Mouse (Mus musculus) intestine, postnatal 0 days (tissue): Measurements from ENCODE around the gene Ddit4. TPM values are rescaled to one million over a fixed set of nuclear protein-coding genes. Genes with fewer than 3 reads are reported as not detected.
"Not testable (repeated sequence)": the region's sequence is repeated elsewhere in the genome, so short reads cannot be mapped to it uniquely, and the experiment has no call there.

Experiments used
- ATAC-seq: fragments of 200-750 bp; cut with Nextera tagmentation; 2 replicates; pipeline ENCODE4 v1.8.0; 2017; ENCODE audit warnings: mild to moderate bottlenecking, moderate TSS enrichment, moderate library complexity
- H3K27ac ChIP-seq: fragments of 300-500 bp; sonication (generic); 2 replicates; pipeline ENCODE4 v1.5.1; 2014; ENCODE audit warnings: mild to moderate bottlenecking, low read depth, low read length, moderate library complexity
- H3K27me3 ChIP-seq: fragments of 300-500 bp; sonication (generic); replicated peaks from 2 replicates; pipeline ENCODE4 v1.6.1; 2014; ENCODE audit warnings: low read length, mixed read lengths; ENCODE audit not compliant: control insufficient read depth, insufficient read depth
- H3K36me3 ChIP-seq: fragments of 300-500 bp; sonication (generic); 2 replicates; pipeline ENCODE4 v1.6.1; 2014; ENCODE audit warnings: mild to moderate bottlenecking, moderate library complexity; ENCODE audit not compliant: control insufficient read depth, insufficient read depth
- H3K4me1 ChIP-seq: fragments of 300-500 bp; sonication (generic); replicated peaks from 2 replicates; pipeline ENCODE4 v1.6.1; 2014; ENCODE audit warnings: antibody characterized with exemption, low read length, mixed read lengths; ENCODE audit not compliant: control insufficient read depth, insufficient read depth
- H3K4me2 ChIP-seq: fragments of 300-500 bp; sonication (generic); replicated peaks from 2 replicates; pipeline ENCODE4 v1.6.1; 2014; ENCODE audit warnings: low read depth, mild to moderate bottlenecking, moderate library complexity
- H3K4me3 ChIP-seq: fragments of 300-500 bp; sonication (generic); 2 replicates; pipeline ENCODE4 v1.5.1; 2014; ENCODE audit warnings: low read depth, low read length
- H3K9ac ChIP-seq: fragments of 300-500 bp; sonication (generic); 2 replicates; pipeline ENCODE4 v1.6.1; 2014; ENCODE audit warnings: mild to moderate bottlenecking, low read depth, low read length
- H3K9me3 ChIP-seq: fragments of 300-500 bp; sonication (generic); 2 replicates; pipeline ENCODE4 v1.6.1; 2016; ENCODE audit warnings: mixed run types; ENCODE audit not compliant: control insufficient read depth
- CTCF ChIP-seq: sonication (generic); IDR thresholded peaks from 2 replicates; pipeline ENCODE4 v1.5.1; 2016; ENCODE audit warnings: low read depth, mild to moderate bottlenecking, control low read depth, antibody characterized with exemption, moderate library complexity
- WGBS: fragments of 180-500 bp; shearing (Covaris S2); extraction: QIAGEN DNeasy Blood & Tissue Kit; methylation state at CpG from one replicate; pipeline ENCODE4 v1.1.7; 2014; 5-methylcytosine and 5-hydroxymethylcytosine counted together
- polyA plus RNA-seq: library from polyadenylated mRNA; unstranded; fragments of >200 nt; fragmentation: Nextera tagmentation; extraction: Ambion mirVana; gene quantifications from 2 replicates; pipeline ENCODE4 v1.2.1, GENCODE M21; 2015

The Ddit4 gene
- 11.5 and 17.8 TPM in 2 replicates for polyA plus RNA-seq

DNA sequence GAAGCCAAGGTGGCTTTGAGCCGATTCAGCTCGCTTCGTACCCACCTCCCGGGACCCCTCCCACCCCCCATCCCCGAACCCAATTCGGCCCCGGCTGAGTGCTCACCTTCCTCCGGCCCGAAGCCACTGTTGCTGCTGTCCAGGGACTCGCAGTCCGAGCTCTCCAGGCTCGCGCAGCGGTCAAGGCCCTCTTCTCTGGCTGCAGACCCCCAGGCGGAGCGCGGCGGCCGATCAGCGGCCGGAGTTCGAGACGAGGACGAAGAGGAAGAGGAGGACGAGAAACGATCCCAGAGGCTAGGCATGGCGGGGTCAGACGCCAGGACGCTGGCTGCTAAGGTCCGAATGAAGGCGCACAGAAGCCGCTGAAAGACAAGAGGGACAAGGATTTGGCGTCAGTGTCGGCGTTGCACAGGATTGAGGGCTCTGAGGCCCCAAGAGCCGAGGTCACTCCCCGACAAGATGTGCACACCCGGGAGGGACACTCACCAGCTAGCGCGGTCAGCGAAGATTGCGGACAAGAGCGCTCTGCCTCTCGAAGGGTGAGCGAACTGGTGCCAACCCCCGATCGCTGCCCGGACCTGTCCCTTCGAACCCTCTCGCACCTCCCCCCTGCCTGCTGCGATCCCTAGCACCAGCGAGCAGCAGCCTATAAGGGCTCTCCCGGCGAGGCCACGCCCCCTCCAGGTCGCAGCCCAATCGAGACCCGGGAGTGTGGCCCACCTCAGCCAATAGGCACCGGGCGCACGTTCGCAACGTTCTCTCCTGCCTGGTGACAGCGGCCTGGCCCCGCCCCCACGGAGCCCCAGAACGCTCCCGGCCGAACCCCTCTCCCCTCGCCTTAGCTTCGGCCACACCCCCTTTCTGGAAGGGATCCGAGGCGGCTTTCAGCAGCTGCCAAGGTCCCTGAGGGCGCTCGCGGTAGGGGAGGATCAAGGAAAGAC lies at the start of gene Ddit4:
Ddit4 (minus strand) TSS at position 624 of the 941 bp plus-strand sequence.
- H3K27me3 ChIP-seq: no peaks in the 10 kb centered on the region
- ATAC-seq: peak; percentile 92

DNA sequence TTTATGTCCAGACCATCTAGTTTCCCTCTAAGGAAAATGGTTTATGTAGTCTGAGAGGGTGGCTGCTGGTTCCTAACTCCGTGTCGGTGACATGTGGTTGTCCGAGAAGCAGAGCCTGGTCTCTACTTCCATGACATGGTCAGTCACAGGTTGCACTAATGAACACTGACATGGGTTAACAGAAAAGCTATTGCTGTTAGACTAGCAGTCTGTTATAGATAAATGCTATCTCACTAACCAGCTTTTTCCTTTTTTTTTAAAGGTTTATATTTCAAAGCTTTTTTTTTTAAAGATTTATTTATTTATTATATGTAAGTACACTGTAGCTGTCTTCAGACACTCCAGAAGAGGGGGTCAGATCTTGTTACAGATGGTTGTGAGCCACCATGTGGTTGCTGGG lies 47.4 kb upstream of the Ddit4 start:
- Histone ChIP-seq H3K27ac (no peak overlapping the region), H3K4me3 (no peak overlapping the region), H3K36me3 (peaks cover 31% of the 10 kb centered on the region), H3K27me3 (no peaks in the 10 kb centered on the region), H3K9ac (no peak overlapping the region), H3K9me3 (no peaks in the 10 kb centered on the region), H3K4me2 (no peak overlapping the region), H3K4me1 (peaks cover 4% of the 10 kb centered on the region)
- no peak for ATAC-seq
- 95% methylated on average over 3 of the region's 3 CpGs for WGBS
- TF ChIP-seq CTCF: no peak

More for the DNA sequence above, at the start of gene Ddit4:
- Histone ChIP-seq H3K36me3 (peaks cover 9% of the 10 kb centered on the region; the same call in 1 of the 2 replicates), H3K9me3 (no peaks in the 10 kb centered on the region), H3K4me1 (0 out of 2 replicates have a peak, but pooled peaks cover 3% of the 10 kb centered on the region), H3K4me2 (peak within 1 kb of the TSS; percentile 74), H3K4me3 (peak within 1 kb of the TSS; percentile 69), H3K9ac (peak within 1 kb of the TSS; percentile 87), H3K27ac (peak within 1 kb of the TSS; percentile 86)
- TF ChIP-seq CTCF: no peak
- under 1% methylated on average over 76 of the region's 76 CpGs for WGBS

DNA sequence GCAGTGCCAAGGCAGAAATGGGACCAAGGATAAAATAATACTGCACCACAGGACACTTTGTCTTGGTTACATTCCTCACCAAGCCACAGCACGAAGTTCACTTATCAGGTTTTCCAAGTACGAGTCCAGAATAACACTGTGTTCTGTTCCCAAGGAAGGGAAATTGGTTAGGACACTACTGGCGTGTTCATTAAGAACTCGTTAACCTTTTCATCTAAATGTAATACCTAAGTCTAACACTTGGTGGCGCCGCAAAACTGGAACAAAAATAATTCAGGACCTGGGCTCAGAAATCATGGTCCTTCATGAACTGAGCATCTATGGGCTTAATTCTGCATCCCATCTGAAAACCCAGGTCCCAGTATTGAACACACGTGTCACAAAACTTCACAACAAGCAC lies 46.0 kb upstream of the Ddit4 start:
- Histone ChIP-seq H3K4me2 (no peak overlapping the region), H3K4me3 (no peak overlapping the region), H3K9me3 (no peaks in the 10 kb centered on the region), H3K27ac (no peak overlapping the region), H3K9ac (no peak overlapping the region), H3K4me1 (peaks cover 4% of the 10 kb centered on the region; the same call in 1 of the 2 replicates), H3K27me3 (no peaks in the 10 kb centered on the region), H3K36me3 (peaks cover 33% of the 10 kb centered on the region)
- WGBS: 15% methylated on average over 7 of the region's 7 CpGs
- peak; percentile 79 for TF ChIP-seq CTCF
- no peak for ATAC-seq

DNA sequence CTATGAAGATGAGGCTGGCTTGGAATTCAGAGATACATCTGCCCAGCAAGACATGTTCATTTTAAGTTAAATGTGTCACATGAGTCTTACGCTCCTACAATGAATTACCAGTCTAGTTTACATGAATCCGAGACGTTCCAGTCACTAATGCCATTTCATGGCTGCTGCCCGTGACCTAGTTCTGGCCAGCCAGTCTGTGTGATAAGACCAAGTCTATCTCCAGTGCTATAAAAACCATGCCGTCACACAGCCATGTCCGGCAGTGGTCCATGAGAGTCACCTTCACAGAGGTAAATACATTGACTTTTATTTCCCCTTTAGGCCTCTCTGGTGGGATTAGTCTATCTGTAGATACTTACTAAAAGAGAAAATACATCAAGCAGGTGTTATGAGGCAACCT lies 44.3 kb upstream of the Ddit4 start:
- Histone ChIP-seq H3K4me1 (no peaks in the 10 kb centered on the region), H3K9ac (no peak overlapping the region), H3K9me3 (no peaks in the 10 kb centered on the region), H3K36me3 (peaks cover 30% of the 10 kb centered on the region), H3K27ac (peak overlapping the region; percentile 41; the same call in 1 of the 2 replicates), H3K4me3 (no peak overlapping the region), H3K4me2 (no peak overlapping the region), H3K27me3 (no peaks in the 10 kb centered on the region)
- no peak for TF ChIP-seq CTCF
- WGBS: 76% methylated on average over 6 of the region's 6 CpGs
- ATAC-seq: peak; percentile 33; the same call in 1 of the 2 replicates

DNA sequence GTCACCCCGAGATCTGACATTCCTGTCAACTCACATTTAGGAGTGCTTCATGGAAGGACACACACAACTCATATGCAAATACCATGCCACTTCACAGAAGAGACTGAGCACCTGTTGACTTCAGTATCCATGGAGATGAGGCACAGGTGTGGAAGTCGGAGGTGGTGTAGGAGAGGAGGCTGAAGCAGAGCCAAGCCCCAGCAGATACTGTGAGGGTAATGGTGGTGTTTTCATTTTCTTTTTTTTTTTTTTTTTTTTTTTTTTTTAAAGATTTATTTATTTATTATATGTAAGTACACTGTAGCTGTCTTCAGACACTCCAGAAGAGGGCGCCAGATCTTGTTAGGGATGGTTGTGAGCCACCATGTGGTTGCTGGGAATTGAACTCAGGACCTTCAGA lies 42.2 kb upstream of the Ddit4 start:
- not testable (repeated sequence) for H3K4me2 ChIP-seq, H3K9ac ChIP-seq, H3K27ac ChIP-seq, H3K4me1 ChIP-seq, H3K4me3 ChIP-seq, H3K27me3 ChIP-seq, ATAC-seq, H3K9me3 ChIP-seq
- peaks cover 46% of the 10 kb centered on the region for H3K36me3 ChIP-seq
- 92% methylated on average over 2 of the region's 3 CpGs for WGBS

DNA sequence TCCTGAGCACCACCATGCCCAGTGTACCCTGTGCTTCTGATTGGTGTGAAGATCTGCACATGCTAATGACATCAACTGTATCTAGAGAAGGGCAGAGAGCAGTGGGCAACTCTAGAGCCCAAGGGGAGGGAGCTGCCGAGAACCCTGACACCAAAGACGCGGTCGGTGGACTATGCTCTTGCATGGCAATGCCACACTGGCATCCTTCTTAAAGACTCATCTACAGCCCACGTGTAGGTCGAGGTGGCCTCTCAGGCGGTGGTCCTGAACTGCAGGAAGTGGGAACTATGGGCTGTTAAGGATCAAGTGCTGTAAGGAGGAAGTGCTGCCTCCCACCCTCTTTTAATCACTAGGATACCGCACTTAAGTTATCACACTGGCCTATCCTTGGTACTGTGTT lies 40.4 kb upstream of the Ddit4 start:
- no peaks in the 10 kb centered on the region for H3K27me3 ChIP-seq
- no peak for TF ChIP-seq CTCF
- no peak overlapping the region for H3K4me2 ChIP-seq
- no peak overlapping the region for H3K4me3 ChIP-seq
- H3K9me3 ChIP-seq: no peaks in the 10 kb centered on the region
- WGBS: 87% methylated on average over 8 of the region's 8 CpGs
- peaks cover 61% of the 10 kb centered on the region for H3K36me3 ChIP-seq
- H3K4me1 ChIP-seq: no peaks in the 10 kb centered on the region
- no peak overlapping the region; the same call in 1 of the 2 replicates for H3K27ac ChIP-seq
- no peak overlapping the region for H3K9ac ChIP-seq
- 0 out of 2 replicates have a peak, but pooled peaks have one; percentile 25 for ATAC-seq
